Mouse (Mus musculus) ES-E14 (cell line): ENCODE measurements around the gene Pam.

Source experiments
- CHD2 ChIP-seq: IDR thresholded peaks from 2 replicates; pipeline ENCODE4 v1.6.1; 2014; ENCODE audit warnings: mild to moderate bottlenecking, low read depth, low read length, inconsistent platforms
- ZC3H11A ChIP-seq: IDR thresholded peaks from 2 replicates; pipeline ENCODE4 v1.6.1; 2012; ENCODE audit warnings: low read depth, mild to moderate bottlenecking, inconsistent platforms, low read length, borderline replicate concordance
- ZNF384 ChIP-seq: IDR thresholded peaks from 2 replicates; pipeline ENCODE4 v1.6.1; 2012; ENCODE audit warnings: low read depth, low read length, inconsistent platforms

- TF ChIP-seq ZNF384: no peak
- no peak for TF ChIP-seq ZC3H11A
- TF ChIP-seq CHD2: no peak
Observed at GRCm38 (mm10) chr1:98015564-98015963, 79.9 kb downstream of the Pam start.
